Mouse (Mus musculus) CH12.LX (cell line): ENCODE data around the gene Ltv1.

Experiments
- BHLHE40 ChIP-seq: IDR thresholded peaks from 2 replicates; pipeline ENCODE4 v1.6.1; 2011; ENCODE audit warnings: mild to moderate bottlenecking, low read depth, low read length, improper control_type of control experiment
- CTCF ChIP-seq, 2 experiments: IDR thresholded peaks in 1 of 2; conservative IDR thresholded peaks in 1 of 2; 2 replicates each; pipeline ENCODE4 v1.5.1; 2011 to 2012; ENCODE audit warnings: low read depth in 2 of 2, low read length in 2 of 2, improper control_type of control experiment in 1 of 2, inconsistent platforms in 1 of 2, mild to moderate bottlenecking in 1 of 2, moderate library complexity in 1 of 2
- ELF1 ChIP-seq: IDR thresholded peaks from 2 replicates; pipeline ENCODE4 v1.6.1; 2014; ENCODE audit warnings: low read depth, mild to moderate bottlenecking, inconsistent platforms, low read length, improper control_type of control experiment
- EP300 ChIP-seq: IDR thresholded peaks from 2 replicates; pipeline ENCODE4 v1.6.1; 2011; ENCODE audit warnings: low read length, improper control_type of control experiment
- MAX ChIP-seq: IDR thresholded peaks from 2 replicates; pipeline ENCODE4 v1.6.1; 2011; ENCODE audit warnings: low read length, improper control_type of control experiment
- MEF2A ChIP-seq: IDR thresholded peaks from 2 replicates; pipeline ENCODE4 v1.6.1; 2014; ENCODE audit warnings: low read depth, mild to moderate bottlenecking, inconsistent platforms, low read length, improper control_type of control experiment, borderline replicate concordance
- MXI1 ChIP-seq: IDR thresholded peaks from 2 replicates; pipeline ENCODE4 v1.6.1; 2011; ENCODE audit warnings: mild to moderate bottlenecking, low read depth, low read length, improper control_type of control experiment
- POLR2A ChIP-seq: IDR thresholded peaks from 2 replicates; pipeline ENCODE4 v1.6.1; 2011; ENCODE audit warnings: low read depth, mild to moderate bottlenecking, improper control_type of control experiment, low read length
- POLR2AphosphoS2 ChIP-seq: IDR thresholded peaks from 2 replicates; pipeline ENCODE4 v1.6.1; 2011; ENCODE audit warnings: low read depth, low read length, improper control_type of control experiment
- RCOR1 ChIP-seq: conservative IDR thresholded peaks from 2 replicates; pipeline ENCODE4 v1.6.1; 2012; ENCODE audit warnings: low read depth, mild to moderate bottlenecking, inconsistent platforms, low read length, improper control_type of control experiment
- SMC3 ChIP-seq: IDR thresholded peaks from 2 replicates; pipeline ENCODE4 v1.6.1; 2011; ENCODE audit warnings: low read depth, low read length, improper control_type of control experiment
- USF2 ChIP-seq: conservative IDR thresholded peaks from 2 replicates; pipeline ENCODE4 v1.6.1; 2011; ENCODE audit warnings: low read depth, low read length, improper control_type of control experiment
- ZC3H11A ChIP-seq: IDR thresholded peaks from 2 replicates; pipeline ENCODE4 v1.6.1; 2012; ENCODE audit warnings: low read depth, mild to moderate bottlenecking, inconsistent platforms, low read length, improper control_type of control experiment

DNA sequence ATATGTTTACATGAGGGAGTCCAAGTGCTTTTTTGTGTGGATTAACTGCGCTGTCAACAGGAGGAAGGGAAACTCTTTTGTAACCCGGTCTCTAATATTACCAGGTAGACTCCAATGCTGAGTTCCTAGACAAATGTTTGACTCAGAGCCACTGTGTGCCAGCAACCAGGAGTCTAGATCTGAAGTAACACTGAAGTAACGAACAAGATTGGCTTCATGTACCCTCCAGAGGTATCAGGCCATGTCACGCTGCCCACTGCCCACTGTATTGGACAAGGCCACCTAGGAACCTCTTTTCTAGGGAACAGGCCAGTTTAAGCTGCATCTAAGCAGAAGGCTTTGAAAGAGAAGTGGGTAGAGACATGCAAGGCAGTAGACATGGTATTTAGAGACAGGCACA is 16.1 kb upstream of the Ltv1 start:
- no peak for TF ChIP-seq EP300
- TF ChIP-seq CTCF (conservative IDR thresholded peaks at IDR 0.05 in 1 of 2, IDR thresholded peaks at IDR 0.05 in 1 of 2; ENCODE audit: low read depth in 2 of 2, low read length in 2 of 2) = no peak
- no peak for TF ChIP-seq SMC3
- TF ChIP-seq BHLHE40 = no peak
- no peak for TF ChIP-seq MAX
- TF ChIP-seq ZC3H11A = no peak
- TF ChIP-seq USF2 = no peak
- TF ChIP-seq MXI1 = no peak
- no peak for TF ChIP-seq RCOR1
- no peak for TF ChIP-seq POLR2A
- TF ChIP-seq MEF2A = no peak
- no peak for TF ChIP-seq POLR2AphosphoS2
- no peak for TF ChIP-seq ELF1
